Mouse (Mus musculus): Measurements from ENCODE around the gene Chst15. TPM values are rescaled to one million over a fixed set of nuclear protein-coding genes. Genes with fewer than 3 reads are reported as not detected.

Gene Chst15
- polyA plus RNA-seq, 1 experiment from 2014 or later = 15.6 TPM

- Histone ChIP-seq H3K4me2 (no peak overlapping the region), H3K4me1 (peaks cover 39% of the 10 kb centered on the region), H3K4me3 (replicated peaks) (no peak overlapping the region), H3K36me3 (replicated peaks) (peaks cover 12% of the 10 kb centered on the region), H3K27ac (0 out of 2 replicates have a peak overlapping the region, but pooled peaks have one; percentile 95), H3K9ac (no peak overlapping the region), H3K27me3 (0 out of 2 replicates have a peak, but pooled peaks cover 3% of the 10 kb centered on the region), H3K9me3 (no peaks in the 10 kb centered on the region)
- ATAC-seq (ENCODE audit: low FRiP score) = no peak
- WGBS = 93% methylated on average over 6 of the region's 6 CpGs
These were observed 71.3 kb downstream of the Chst15 start for GRCm38 (mm10) chr7:132245730-132246129.

GRCm38 (mm10) chr7:132244637-132245036 is 72.4 kb downstream of the Chst15 start:
- peaks cover 34% of the 10 kb centered on the region for H3K4me1 ChIP-seq

GRCm38 (mm10) chr7:132243225-132243624 is 73.8 kb downstream of the Chst15 start:
- no peak overlapping the region for H3K9ac ChIP-seq
- peaks cover 25% of the 10 kb centered on the region for H3K4me1 ChIP-seq
- no peak for ATAC-seq (ENCODE audit: low FRiP score)
- no peaks in the 10 kb centered on the region for H3K27me3 ChIP-seq
- H3K4me3 ChIP-seq (replicated peaks) = no peak overlapping the region
- no peaks in the 10 kb centered on the region for H3K9me3 ChIP-seq
- H3K36me3 ChIP-seq (replicated peaks) = peaks cover 13% of the 10 kb centered on the region
- H3K4me2 ChIP-seq = no peak overlapping the region
- 92% methylated on average over 5 of the region's 5 CpGs for WGBS
- no peak overlapping the region for H3K27ac ChIP-seq

More at GRCm38 (mm10) chr7:132244637-132245036, 72.4 kb downstream of the Chst15 start:
- Histone ChIP-seq H3K4me3 (replicated peaks) (no peak overlapping the region), H3K9ac (no peak overlapping the region), H3K4me2 (no peak overlapping the region), H3K27me3 (no peaks in the 10 kb centered on the region), H3K36me3 (replicated peaks) (peaks cover 12% of the 10 kb centered on the region), H3K9me3 (no peaks in the 10 kb centered on the region), H3K27ac (no peak overlapping the region)
- ATAC-seq (ENCODE audit: low FRiP score) = no peak
- WGBS = 91% methylated on average over 14 of the region's 14 CpGs

- peaks cover 19% of the 10 kb centered on the region for H3K36me3 ChIP-seq (replicated peaks)
- H3K27me3 ChIP-seq = no peaks in the 10 kb centered on the region
- H3K4me1 ChIP-seq = peaks cover 20% of the 10 kb centered on the region
- no peak overlapping the region for H3K4me2 ChIP-seq
- H3K4me3 ChIP-seq (replicated peaks) = no peak overlapping the region
- H3K9ac ChIP-seq = no peak overlapping the region
- WGBS = 52% methylated on average over 4 of the region's 4 CpGs
- H3K27ac ChIP-seq = no peak overlapping the region
- ATAC-seq (ENCODE audit: low FRiP score) = no peak
- no peaks in the 10 kb centered on the region for H3K9me3 ChIP-seq
These were observed 74.3 kb downstream of the Chst15 start for GRCm38 (mm10) chr7:132242617-132243141.

GRCm38 (mm10) chr7:132238921-132239320 is 78.1 kb downstream of the Chst15 start:
- H3K4me3 ChIP-seq (replicated peaks) = no peak overlapping the region
- no peak overlapping the region for H3K9ac ChIP-seq
- no peak overlapping the region for H3K4me2 ChIP-seq
- 0 out of 2 replicates have a peak, but pooled peaks cover 4% of the 10 kb centered on the region for H3K4me1 ChIP-seq
- peaks cover 24% of the 10 kb centered on the region for H3K36me3 ChIP-seq (replicated peaks)
- H3K27ac ChIP-seq = no peak overlapping the region
- WGBS = 89% methylated on average over 3 of the region's 3 CpGs
- no peaks in the 10 kb centered on the region for H3K9me3 ChIP-seq
- no peak for ATAC-seq (ENCODE audit: low FRiP score)
- H3K27me3 ChIP-seq = no peaks in the 10 kb centered on the region

GRCm38 (mm10) chr7:132237191-132237590 is 79.8 kb downstream of the Chst15 start:
- 88% methylated on average over 4 of the region's 4 CpGs for WGBS
- no peaks in the 10 kb centered on the region for H3K9me3 ChIP-seq
- H3K36me3 ChIP-seq (replicated peaks) = peaks cover 17% of the 10 kb centered on the region
- H3K4me3 ChIP-seq (replicated peaks) = no peak overlapping the region
- no peak overlapping the region for H3K9ac ChIP-seq
- 0 out of 2 replicates have a peak, but pooled peaks cover 4% of the 10 kb centered on the region for H3K4me1 ChIP-seq
- H3K4me2 ChIP-seq = no peak overlapping the region
- no peak for ATAC-seq (ENCODE audit: low FRiP score)
- no peaks in the 10 kb centered on the region for H3K27me3 ChIP-seq
- H3K27ac ChIP-seq = no peak overlapping the region

GRCm38 (mm10) chr7:132236789-132237188 is 80.2 kb downstream of the Chst15 start:
- H3K4me2 ChIP-seq = no peak overlapping the region
- WGBS = 83% methylated on average over 8 of the region's 8 CpGs
- H3K36me3 ChIP-seq (replicated peaks) = peaks cover 15% of the 10 kb centered on the region
- 0 out of 2 replicates have a peak, but pooled peaks cover 4% of the 10 kb centered on the region for H3K4me1 ChIP-seq
- ATAC-seq (ENCODE audit: low FRiP score) = no peak
- H3K9me3 ChIP-seq = no peaks in the 10 kb centered on the region
- no peak overlapping the region for H3K9ac ChIP-seq
- H3K27me3 ChIP-seq = no peaks in the 10 kb centered on the region
- H3K4me3 ChIP-seq (replicated peaks) = no peak overlapping the region
- 0 out of 2 replicates have a peak overlapping the region, but pooled peaks have one; percentile 0 for H3K27ac ChIP-seq

GRCm38 (mm10) chr7:132234250-132234649 is 82.8 kb downstream of the Chst15 start:
- Histone ChIP-seq H3K27ac (no peak overlapping the region), H3K27me3 (no peaks in the 10 kb centered on the region), H3K9ac (no peak overlapping the region), H3K9me3 (no peaks in the 10 kb centered on the region), H3K4me1 (0 out of 2 replicates have a peak, but pooled peaks cover 4% of the 10 kb centered on the region), H3K4me3 (replicated peaks) (no peak overlapping the region), H3K36me3 (replicated peaks) (peaks cover 12% of the 10 kb centered on the region; the same call in 1 of the 2 replicates), H3K4me2 (no peak overlapping the region)
- 56% methylated on average over 3 of the region's 3 CpGs for WGBS
- ATAC-seq (ENCODE audit: low FRiP score) = no peak

- WGBS = 83% methylated on average over 4 of the region's 4 CpGs
- H3K4me1 ChIP-seq = 0 out of 2 replicates have a peak, but pooled peaks cover 4% of the 10 kb centered on the region
- no peak for ATAC-seq (ENCODE audit: low FRiP score)
- H3K27me3 ChIP-seq = no peaks in the 10 kb centered on the region
- H3K36me3 ChIP-seq (replicated peaks) = peaks cover 12% of the 10 kb centered on the region; the same call in 1 of the 2 replicates
- no peak overlapping the region for H3K27ac ChIP-seq
- no peaks in the 10 kb centered on the region for H3K9me3 ChIP-seq
- H3K4me2 ChIP-seq = no peak overlapping the region
- no peak overlapping the region for H3K4me3 ChIP-seq (replicated peaks)
- no peak overlapping the region for H3K9ac ChIP-seq
These were observed 83.3 kb downstream of the Chst15 start for GRCm38 (mm10) chr7:132233732-132234131.

- 0 out of 2 replicates have a peak, but pooled peaks cover 4% of the 10 kb centered on the region for H3K4me1 ChIP-seq
- no peak overlapping the region for H3K4me3 ChIP-seq (replicated peaks)
- H3K9me3 ChIP-seq = no peaks in the 10 kb centered on the region
- no peak for ATAC-seq (ENCODE audit: low FRiP score)
- no peak overlapping the region for H3K9ac ChIP-seq
- peaks cover 8% of the 10 kb centered on the region; the same call in 1 of the 2 replicates for H3K36me3 ChIP-seq (replicated peaks)
- H3K4me2 ChIP-seq = no peak overlapping the region
- 41% methylated on average over 2 of the region's 2 CpGs for WGBS
- H3K27ac ChIP-seq = no peak overlapping the region
- H3K27me3 ChIP-seq = no peaks in the 10 kb centered on the region
These were observed 84.1 kb downstream of the Chst15 start for GRCm38 (mm10) chr7:132232937-132233336.

- WGBS = 90% methylated on average over 3 of the region's 3 CpGs
- no peak for ATAC-seq (ENCODE audit: low FRiP score)
- H3K27me3 ChIP-seq = no peaks in the 10 kb centered on the region
- H3K36me3 ChIP-seq (replicated peaks) = peaks cover 3% of the 10 kb centered on the region; the same call in 1 of the 2 replicates
- H3K9me3 ChIP-seq = no peaks in the 10 kb centered on the region
- no peak overlapping the region for H3K4me3 ChIP-seq (replicated peaks)
- no peak overlapping the region for H3K4me2 ChIP-seq
- H3K4me1 ChIP-seq = 0 out of 2 replicates have a peak, but pooled peaks cover 4% of the 10 kb centered on the region
- H3K9ac ChIP-seq = no peak overlapping the region
- no peak overlapping the region for H3K27ac ChIP-seq
These were observed 85.6 kb downstream of the Chst15 start for GRCm38 (mm10) chr7:132231476-132231875.

- no peaks in the 10 kb centered on the region for H3K27me3 ChIP-seq
- H3K4me2 ChIP-seq = no peak overlapping the region
- 86% methylated on average over 3 of the region's 3 CpGs for WGBS
- H3K4me1 ChIP-seq = 0 out of 2 replicates have a peak, but pooled peaks cover 4% of the 10 kb centered on the region
- no peak overlapping the region for H3K4me3 ChIP-seq (replicated peaks)
- H3K27ac ChIP-seq = no peak overlapping the region
- no peaks in the 10 kb centered on the region for H3K9me3 ChIP-seq
- no peak for ATAC-seq (ENCODE audit: low FRiP score)
- H3K9ac ChIP-seq = no peak overlapping the region
- H3K36me3 ChIP-seq (replicated peaks) = no peaks in the 10 kb centered on the region
These were observed 86.1 kb downstream of the Chst15 start for GRCm38 (mm10) chr7:132230961-132231360.

Measured in forebrain, embryonic 12.5 days (tissue).